Mouse (Mus musculus) thymus, adult 2 months (tissue): ENCODE measurements around the gene Gm20521. TPM values are rescaled to one million over a fixed set of nuclear protein-coding genes. Genes with fewer than 3 reads are reported as not detected.

ENCODE experiments used
- DNase-seq: peaks from one replicate; pipeline ENCODE4 v3.0.0; 2021
- H3K27ac ChIP-seq: fragments of 200-500 bp; 2 replicates; pipeline ENCODE4 v1.5.1; 2012; ENCODE audit warnings: low read length, control low read depth; ENCODE audit not compliant: control insufficient read depth, insufficient read depth
- H3K27me3 ChIP-seq: fragments of 200-500 bp; 2 replicates; pipeline ENCODE4 v1.6.1; 2012; ENCODE audit warnings: mild to moderate bottlenecking, low read length, moderate library complexity, mixed read lengths; ENCODE audit not compliant: control insufficient read depth, insufficient read depth
- H3K36me3 ChIP-seq: fragments of 200-500 bp; 2 replicates; pipeline ENCODE4 v1.6.1; 2012; ENCODE audit warnings: mild to moderate bottlenecking, low read length, moderate library complexity; ENCODE audit not compliant: control insufficient read depth, insufficient read depth
- H3K4me1 ChIP-seq: fragments of 200-500 bp; replicated peaks from 2 replicates; pipeline ENCODE4 v1.6.1; 2012; ENCODE audit warnings: low read length; ENCODE audit not compliant: control insufficient read depth, insufficient read depth
- H3K4me3 ChIP-seq: fragments of 200-500 bp; 2 replicates; pipeline ENCODE4 v1.5.1; 2012; ENCODE audit warnings: mild to moderate bottlenecking, low read length, control low read depth, moderate library complexity; ENCODE audit not compliant: control insufficient read depth, insufficient read depth
- CTCF ChIP-seq: fragments of 200-500 bp; IDR thresholded peaks from 2 replicates; pipeline ENCODE4 v1.5.1; 2012; ENCODE audit warnings: mild to moderate bottlenecking, control low read depth, low read length, moderate library complexity, borderline replicate concordance; ENCODE audit not compliant: control insufficient read depth, poor library complexity, insufficient read depth; ENCODE audit errors: extremely low read depth
- POLR2A ChIP-seq: fragments of 200-500 bp; IDR thresholded peaks from 2 replicates; pipeline ENCODE4 v1.6.1; 2012; ENCODE audit warnings: mild to moderate bottlenecking, low read length, control low read depth, moderate library complexity; ENCODE audit not compliant: control insufficient read depth, poor library complexity, insufficient read depth; ENCODE audit errors: extremely low read depth
- WGBS: fragments of 180-500 bp; shearing (Covaris S2); methylation state at CpG from one replicate; pipeline ENCODE4 v1.1.7; 2018; 5-methylcytosine and 5-hydroxymethylcytosine counted together
- polyA plus RNA-seq: library from polyadenylated mRNA; depleted of rRNA; stranded (reverse); fragments of >200 nt; gene quantifications from 2 replicates; pipeline ENCODE4 v1.2.3, GENCODE M21; 2012

Gm20521 gene
- polyA plus RNA-seq, 1 experiment: 1.9 TPM

DNA sequence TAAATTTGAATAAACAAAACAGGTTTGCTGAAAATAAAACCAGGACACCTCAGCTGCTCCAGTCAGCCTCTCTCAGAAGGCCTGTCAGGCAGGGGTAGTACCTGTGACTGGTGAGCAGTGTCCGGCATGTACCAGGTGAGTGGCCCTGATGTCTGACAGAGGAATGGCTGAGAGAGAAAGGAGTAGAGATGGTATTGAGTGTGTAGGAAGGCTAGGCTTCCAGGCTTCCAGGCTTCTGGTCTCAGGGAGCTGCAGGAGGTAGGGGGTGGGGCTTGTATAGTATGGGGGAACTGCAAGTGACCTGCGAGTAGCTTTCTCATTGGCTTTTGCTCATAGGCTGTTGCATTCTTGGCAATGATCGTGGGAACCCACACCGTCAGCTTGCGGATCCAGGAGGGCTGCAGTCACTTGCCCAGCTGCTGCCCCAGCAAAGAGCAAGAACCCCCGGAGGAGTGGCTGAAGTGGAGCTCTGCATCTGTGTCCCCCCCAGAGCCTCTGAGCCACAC, 49.5 kb downstream of the Gm20521 start, which contains the start of gene Il25:
Gene Il25 (plus strand): TSS at position 51 of the 506 bp plus-strand sequence.
- 84% methylated on average over 6 of the region's 6 CpGs for WGBS
- TF ChIP-seq POLR2A (no peak), CTCF (no peak)
- H3K4me1 ChIP-seq: no peaks in the 10 kb centered on the region
- no peak for DNase-seq
- no peaks in the 10 kb centered on the region for H3K27me3 ChIP-seq
- no peak within 1 kb of the TSS for H3K27ac ChIP-seq
- no peak within 1 kb of the TSS for H3K4me3 ChIP-seq
- no peaks in the 10 kb centered on the region for H3K36me3 ChIP-seq

DNA sequence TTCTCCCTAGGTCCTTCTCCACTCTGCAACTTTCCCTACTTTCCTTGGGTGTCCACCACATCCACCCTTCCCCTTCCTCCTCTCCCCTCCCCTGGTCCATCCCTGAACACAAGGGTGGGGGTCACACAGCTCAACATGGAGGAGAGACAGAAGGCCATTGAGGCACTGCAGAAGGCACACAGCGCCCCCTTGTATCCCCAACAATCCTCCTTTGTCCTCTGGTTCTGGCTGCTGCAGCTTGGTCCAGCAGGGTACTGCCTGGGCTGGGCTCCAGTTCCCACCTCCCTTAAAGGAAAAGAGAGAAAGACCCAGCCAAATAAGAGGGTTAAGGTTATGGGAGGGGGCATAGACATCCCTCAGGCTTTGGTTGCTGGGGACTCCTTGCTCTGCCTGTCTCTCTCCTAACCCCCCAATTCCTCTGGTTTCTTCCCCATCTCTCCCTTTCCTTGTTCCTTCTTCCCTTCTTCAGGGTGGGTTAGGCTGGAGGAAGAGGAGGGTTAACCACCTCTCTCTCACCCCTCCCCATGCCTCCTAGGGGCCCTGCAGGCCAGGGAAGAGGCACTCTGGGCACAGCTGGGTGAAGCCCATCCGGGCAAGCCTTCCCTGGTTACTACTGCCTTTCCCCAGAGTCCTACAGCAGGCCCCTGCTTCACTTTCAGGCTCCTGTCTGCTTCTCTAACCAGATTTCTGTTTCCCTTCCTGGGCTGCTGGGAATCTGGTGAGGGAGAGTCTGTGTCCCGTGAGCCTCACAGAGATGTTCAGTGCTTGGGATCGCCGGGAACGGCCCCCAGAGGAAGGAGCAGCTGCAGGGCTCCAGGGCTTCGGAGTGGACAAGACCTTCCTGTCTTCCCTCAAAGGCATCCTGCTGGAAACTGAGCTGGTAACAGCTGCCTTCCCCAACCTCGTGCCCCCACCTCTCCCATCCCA, 52.9 kb downstream of the Gm20521 start, which contains the start of gene Cmtm5:
Gene Cmtm5 (plus strand): TSS at position 358 of the 927 bp plus-strand sequence.
- TF ChIP-seq POLR2A (no peak), CTCF (no peak)
- DNase-seq: no peak
- H3K27me3 ChIP-seq: no peaks in the 10 kb centered on the region
- WGBS: 49% methylated on average over 8 of the region's 8 CpGs
- H3K4me3 ChIP-seq: no peak within 1 kb of the TSS
- no peaks in the 10 kb centered on the region for H3K36me3 ChIP-seq
- H3K4me1 ChIP-seq: peaks cover 3% of the 10 kb centered on the region; the same call in 1 of the 2 replicates
- no peak within 1 kb of the TSS for H3K27ac ChIP-seq

DNA sequence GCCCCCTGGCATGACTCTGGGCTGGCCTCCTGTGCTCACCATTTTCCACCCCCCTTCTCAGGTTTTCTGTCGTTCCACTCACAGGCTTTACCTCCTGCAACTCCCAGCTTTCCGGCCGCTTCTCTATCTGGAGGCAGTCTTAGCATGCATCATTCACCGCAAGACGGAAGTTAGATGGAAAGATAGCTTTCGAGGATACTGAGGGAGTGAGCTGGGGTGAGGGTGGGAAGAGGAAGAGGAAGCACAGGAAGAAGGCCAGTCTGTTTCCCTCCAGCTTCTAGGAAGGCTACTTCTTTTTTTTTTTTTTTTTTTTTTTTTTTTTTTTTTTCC, 53.6 kb downstream of the Gm20521 start:
- DNase-seq: no peak
- H3K36me3 ChIP-seq: no peaks in the 10 kb centered on the region
- TF ChIP-seq CTCF (no peak), POLR2A (no peak)
- H3K27me3 ChIP-seq: no peaks in the 10 kb centered on the region
- WGBS: 29% methylated on average over 6 of the region's 6 CpGs
- no peak overlapping the region for H3K27ac ChIP-seq
- peaks cover 9% of the 10 kb centered on the region; the same call in 1 of the 2 replicates for H3K4me1 ChIP-seq
- no peak overlapping the region for H3K4me3 ChIP-seq

DNA sequence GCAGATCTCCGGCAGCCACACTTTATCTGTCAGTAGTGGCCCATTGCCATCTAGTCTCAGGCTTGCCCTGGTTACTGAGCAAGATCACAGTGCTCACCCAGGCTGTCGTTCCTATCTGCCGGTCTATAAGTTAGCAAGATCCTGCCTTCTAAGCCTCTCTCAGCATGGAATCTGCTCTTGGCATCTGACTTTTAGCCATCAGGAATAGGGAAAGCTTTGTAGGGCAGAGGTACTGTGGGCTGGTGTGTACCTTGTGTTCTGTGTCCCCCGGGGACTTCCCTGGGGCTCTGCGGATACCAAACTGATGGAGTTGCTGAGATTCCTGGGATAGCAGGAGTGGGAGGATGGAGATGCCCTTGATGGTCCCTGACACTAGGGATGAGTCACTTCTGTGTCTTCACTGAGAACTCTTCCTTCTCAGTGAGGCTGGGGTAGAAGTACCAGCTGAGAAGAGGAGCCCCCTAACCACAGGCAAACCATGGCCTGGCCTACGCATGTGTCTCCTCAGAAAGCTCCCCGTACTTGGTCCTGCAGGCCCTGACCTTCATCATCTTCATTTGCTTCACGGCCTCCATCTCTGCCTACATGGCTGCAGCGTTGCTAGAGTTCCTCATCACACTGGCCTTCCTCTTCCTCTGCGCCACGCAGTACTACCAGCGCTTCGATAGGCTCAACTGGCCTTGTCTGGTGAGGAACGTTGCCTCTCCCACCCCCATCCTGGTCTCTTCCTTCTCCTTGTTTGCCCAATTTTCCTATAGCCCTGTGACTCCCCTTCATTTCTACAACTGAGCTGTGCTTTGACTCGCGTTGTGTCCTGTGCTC, 54.3 kb downstream of the Gm20521 start:
- peaks cover 9% of the 10 kb centered on the region; the same call in 1 of the 2 replicates for H3K4me1 ChIP-seq
- no peak for DNase-seq
- TF ChIP-seq CTCF (no peak), POLR2A (no peak)
- no peaks in the 10 kb centered on the region for H3K27me3 ChIP-seq
- no peaks in the 10 kb centered on the region for H3K36me3 ChIP-seq
- WGBS: 95% methylated on average over 16 of the region's 16 CpGs
- no peak overlapping the region for H3K4me3 ChIP-seq
- no peak overlapping the region for H3K27ac ChIP-seq

DNA sequence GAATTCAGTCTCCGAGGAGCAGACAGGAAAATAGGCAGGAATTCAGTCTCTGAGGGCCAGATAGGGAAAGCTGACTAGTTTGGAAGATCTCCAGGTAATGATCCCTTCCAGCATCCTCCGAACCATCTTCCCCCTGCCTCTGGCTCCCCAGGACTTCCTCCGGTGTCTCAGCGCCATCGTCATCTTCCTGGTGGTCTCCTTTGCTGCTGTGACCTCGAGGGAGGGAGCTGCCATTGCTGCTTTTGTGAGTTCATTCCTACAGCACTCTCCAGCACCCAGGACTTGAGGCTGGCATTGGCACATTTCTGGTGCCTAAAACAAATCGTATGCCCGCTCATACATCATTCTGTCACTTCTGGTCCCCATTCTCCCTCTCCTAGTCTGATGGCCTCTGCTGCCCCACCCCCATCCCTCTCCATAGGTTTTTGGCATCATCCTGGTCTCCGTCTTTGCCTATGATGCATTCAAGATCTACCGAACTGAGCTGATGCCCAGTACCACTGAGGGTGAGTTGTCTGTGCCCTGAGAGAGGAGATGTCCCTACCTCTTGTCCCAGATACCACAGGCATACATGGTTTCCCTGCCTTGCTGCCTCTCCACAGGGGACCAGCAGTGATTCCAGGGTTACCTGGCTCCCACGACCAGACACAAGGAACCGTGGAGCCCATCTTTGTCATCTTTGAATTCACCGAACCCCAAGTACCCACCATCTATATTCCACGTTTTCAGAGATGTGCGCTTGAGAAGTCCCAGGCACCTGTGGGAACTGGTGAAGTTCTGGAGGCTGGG, 55.4 kb downstream of the Gm20521 start:
- TF ChIP-seq POLR2A (no peak), CTCF (no peak)
- Histone ChIP-seq H3K36me3 (no peaks in the 10 kb centered on the region), H3K27ac (no peak overlapping the region), H3K27me3 (no peaks in the 10 kb centered on the region), H3K4me1 (peaks cover 9% of the 10 kb centered on the region; the same call in 1 of the 2 replicates), H3K4me3 (no peak overlapping the region)
- WGBS: 93% methylated on average over 15 of the region's 15 CpGs
- DNase-seq: no peak
